Mouse (Mus musculus): ENCODE measurements at regions not wholly inside any gene's neighbourhood (a gene's known extent, or its start where the extent isn't known, plus 50 kb on each side); places are given as distances from the start of the nearest gene placed in this dataset.

DNA sequence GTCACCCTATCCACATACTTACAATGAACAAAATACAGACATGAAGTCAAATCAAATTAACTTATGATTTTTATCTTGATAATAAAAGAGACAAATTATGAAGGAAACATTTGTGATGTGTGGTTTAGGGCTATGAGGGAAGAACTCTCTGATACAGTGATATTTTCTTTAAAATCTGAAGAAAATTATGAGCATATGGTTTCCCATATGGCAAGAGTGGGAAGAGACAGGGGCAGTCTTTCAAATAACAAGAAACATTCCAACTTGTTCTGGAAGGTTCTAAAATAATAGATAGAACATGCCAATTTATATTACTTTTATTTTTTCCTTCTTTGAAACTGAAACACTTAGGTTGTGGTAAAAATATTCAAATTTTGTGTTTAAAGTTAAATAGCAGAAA lies 1585.3 kb upstream of the B3galt2 start:
- DNase-seq (ENCODE audit: low read depth, low spot score) (no peak), ATAC-seq (no peak)
- CTCF ChIA-PET = no interaction called here
- in situ Hi-C loops (cut with MboI; ENCODE audit: low pct_unique_long_range_greater_than_20kb) = no loop called here
- TF ChIP-seq CTCF (IDR thresholded peaks at IDR 0.05) = no peak
- no peaks in the 10 kb centered on the region for H3K27me3 ChIP-seq
- POLR2A ChIA-PET = no interaction called here
